Mouse (Mus musculus) embryonic facial prominence, embryonic 10.5 days (tissue): ENCODE results near the gene Dennd1a. TPM values are rescaled to one million over a fixed set of nuclear protein-coding genes. Genes with fewer than 3 reads are reported as not detected.

Source experiments
- DNase-seq: peaks from one replicate; pipeline ENCODE4 v3.0.0-alpha.2; 2017; ENCODE audit warnings: low spot score
- H3K27ac ChIP-seq: fragments of 300-500 bp; sonication (generic); replicated peaks from 2 replicates; pipeline ENCODE4 v1.5.1; 2016; ENCODE audit warnings: mild to moderate bottlenecking
- H3K27me3 ChIP-seq: fragments of 300-500 bp; sonication (generic); replicated peaks from 2 replicates; pipeline ENCODE4 v1.6.1; 2016; ENCODE audit warnings: low read depth, mild to moderate bottlenecking; ENCODE audit not compliant: poor library complexity, severe bottlenecking
- H3K36me3 ChIP-seq: fragments of 300-500 bp; sonication (generic); replicated peaks from 2 replicates; pipeline ENCODE4 v1.6.1; 2016; ENCODE audit warnings: mild to moderate bottlenecking, moderate library complexity
- H3K4me1 ChIP-seq: fragments of 300-500 bp; sonication (generic); 2 replicates; pipeline ENCODE4 v1.6.1; 2016
- H3K4me3 ChIP-seq: fragments of 300-500 bp; sonication (generic); 2 replicates; pipeline ENCODE4 v1.5.1; 2016; ENCODE audit warnings: mild to moderate bottlenecking, moderate library complexity
- H3K9me3 ChIP-seq: fragments of 300-500 bp; sonication (generic); 2 replicates; pipeline ENCODE4 v1.6.1; 2016; ENCODE audit warnings: mild to moderate bottlenecking
- WGBS: fragments of 180-500 bp; shearing (Covaris S2); methylation state at CpG from one replicate; pipeline ENCODE4 v1.1.7; 2016; 5-methylcytosine and 5-hydroxymethylcytosine counted together
- polyA plus RNA-seq: library from polyadenylated mRNA; unstranded; fragments of >200 nt; fragmentation: Nextera tagmentation; extraction: Ambion mirVana; gene quantifications from 2 replicates; pipeline ENCODE4 v1.2.1, GENCODE M21; 2016

The Dennd1a gene
- polyA plus RNA-seq, 1 experiment from 2014 or later, result 13.7 TPM

DNA sequence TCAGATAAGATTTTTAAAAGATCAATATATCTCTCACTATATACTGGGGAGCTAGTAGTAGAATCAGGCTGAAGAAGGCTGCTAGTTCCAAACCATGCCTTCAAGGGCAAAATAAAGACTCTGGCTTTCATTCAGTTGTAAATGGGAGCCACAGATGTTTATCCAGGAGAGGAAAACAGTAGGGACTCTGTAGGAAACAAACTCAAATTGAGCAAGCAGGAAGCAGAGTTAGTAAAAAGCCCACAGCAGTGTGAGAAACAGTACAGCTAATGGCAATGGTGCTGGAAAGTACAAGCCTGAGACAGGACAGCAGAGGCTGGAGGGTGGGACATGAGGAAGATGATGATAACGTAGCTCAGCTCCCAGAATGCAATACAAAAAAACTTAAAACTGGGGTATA is 103.3 kb downstream of the Dennd1a start:
- H3K4me3 ChIP-seq, result no peak overlapping the region
- 55% methylated on average over 1 of the region's 1 CpGs for WGBS
- no peak overlapping the region for H3K27ac ChIP-seq
- H3K27me3 ChIP-seq, result no peaks in the 10 kb centered on the region
- no peaks in the 10 kb centered on the region for H3K9me3 ChIP-seq
- DNase-seq, result no peak
- H3K4me1 ChIP-seq, result no peaks in the 10 kb centered on the region
- no peaks in the 10 kb centered on the region for H3K36me3 ChIP-seq

- H3K36me3 ChIP-seq, result no peaks in the 10 kb centered on the region
- no peak overlapping the region for H3K27ac ChIP-seq
- H3K27me3 ChIP-seq, result no peaks in the 10 kb centered on the region
- H3K4me1 ChIP-seq, result no peaks in the 10 kb centered on the region
- no peak overlapping the region for H3K4me3 ChIP-seq
- WGBS, result 72% methylated on average over 1 of the region's 1 CpGs
- H3K9me3 ChIP-seq, result no peaks in the 10 kb centered on the region
- DNase-seq, result no peak
These were observed 104.9 kb downstream of the Dennd1a start for GRCm38 (mm10) chr2:38182283-38182682.

DNA sequence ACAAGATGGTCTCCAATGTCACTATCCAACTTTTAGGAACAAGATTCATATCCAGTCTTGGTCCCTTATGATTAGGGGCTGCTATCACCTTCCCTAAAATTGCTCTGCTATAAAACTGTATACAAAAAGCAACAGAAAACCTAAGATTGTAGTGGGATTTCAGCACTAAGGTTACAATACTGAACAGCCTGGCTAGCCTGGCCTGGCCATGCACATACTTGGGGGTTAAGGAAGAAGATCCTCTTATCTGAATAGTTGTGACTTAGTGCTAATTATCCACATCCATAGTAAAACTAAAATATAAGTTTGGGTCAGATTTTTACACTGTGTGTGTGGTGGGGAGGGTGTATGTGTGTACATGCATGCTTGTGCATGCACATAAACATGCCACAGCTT is 109.6 kb downstream of the Dennd1a start:
- no peaks in the 10 kb centered on the region for H3K27me3 ChIP-seq
- no peaks in the 10 kb centered on the region for H3K9me3 ChIP-seq
- H3K4me3 ChIP-seq, result no peak overlapping the region
- H3K27ac ChIP-seq, result no peak overlapping the region
- no peaks in the 10 kb centered on the region for H3K4me1 ChIP-seq
- H3K36me3 ChIP-seq, result no peaks in the 10 kb centered on the region
- DNase-seq, result no peak

DNA sequence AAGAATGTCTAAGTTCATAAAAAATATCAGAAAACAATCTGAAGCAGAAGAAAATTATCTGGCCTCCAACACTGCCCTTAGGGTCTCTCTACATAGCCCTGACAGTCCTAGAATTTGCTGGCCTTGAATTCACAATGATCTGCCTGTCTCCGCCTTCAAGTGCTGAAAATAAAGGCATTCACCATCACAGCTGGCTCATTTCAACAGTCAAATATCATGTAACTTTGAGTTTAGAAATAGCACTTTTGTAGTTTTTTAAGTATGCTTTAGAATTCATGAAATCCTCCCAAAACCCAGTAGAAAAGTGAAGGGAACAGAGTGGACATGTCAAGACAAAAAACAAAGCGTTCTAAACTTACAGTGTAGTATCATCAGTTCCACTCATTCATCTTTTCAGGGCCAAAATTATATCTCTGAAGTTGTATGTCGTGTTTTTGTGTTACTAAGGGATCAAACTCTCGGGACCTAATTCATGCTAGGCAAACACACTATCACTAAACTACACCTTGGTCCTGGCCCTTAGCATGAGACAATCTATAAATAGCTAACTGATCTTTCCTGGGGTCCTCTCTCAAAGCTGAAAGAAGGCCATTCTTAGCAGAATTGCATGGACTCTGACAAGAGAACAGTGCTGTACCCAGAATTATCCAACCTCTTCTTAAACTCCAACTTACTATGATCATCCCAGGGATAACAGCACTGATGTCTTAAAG is 110.2 kb downstream of the Dennd1a start:
- no peaks in the 10 kb centered on the region for H3K27me3 ChIP-seq
- 81% methylated on average over 4 of the region's 4 CpGs for WGBS
- H3K9me3 ChIP-seq, result no peaks in the 10 kb centered on the region
- no peak overlapping the region for H3K4me3 ChIP-seq
- no peak overlapping the region for H3K27ac ChIP-seq
- H3K36me3 ChIP-seq, result no peaks in the 10 kb centered on the region
- no peaks in the 10 kb centered on the region for H3K4me1 ChIP-seq
- no peak for DNase-seq

- Histone ChIP-seq H3K27ac (no peak overlapping the region), H3K36me3 (no peaks in the 10 kb centered on the region), H3K27me3 (no peaks in the 10 kb centered on the region), H3K9me3 (no peaks in the 10 kb centered on the region), H3K4me3 (no peak overlapping the region), H3K4me1 (no peaks in the 10 kb centered on the region)
- DNase-seq, result no peak
These were observed 111.9 kb downstream of the Dennd1a start for GRCm38 (mm10) chr2:38175276-38175675.

GRCm38 (mm10) chr2:38168606-38169005 is 118.6 kb downstream of the Dennd1a start:
- H3K4me3 ChIP-seq, result no peak overlapping the region
- H3K27ac ChIP-seq, result no peak overlapping the region
- H3K27me3 ChIP-seq, result no peaks in the 10 kb centered on the region
- WGBS, result 91% methylated on average over 3 of the region's 3 CpGs
- no peaks in the 10 kb centered on the region for H3K4me1 ChIP-seq
- no peak for DNase-seq
- no peaks in the 10 kb centered on the region for H3K9me3 ChIP-seq
- no peaks in the 10 kb centered on the region for H3K36me3 ChIP-seq

DNA sequence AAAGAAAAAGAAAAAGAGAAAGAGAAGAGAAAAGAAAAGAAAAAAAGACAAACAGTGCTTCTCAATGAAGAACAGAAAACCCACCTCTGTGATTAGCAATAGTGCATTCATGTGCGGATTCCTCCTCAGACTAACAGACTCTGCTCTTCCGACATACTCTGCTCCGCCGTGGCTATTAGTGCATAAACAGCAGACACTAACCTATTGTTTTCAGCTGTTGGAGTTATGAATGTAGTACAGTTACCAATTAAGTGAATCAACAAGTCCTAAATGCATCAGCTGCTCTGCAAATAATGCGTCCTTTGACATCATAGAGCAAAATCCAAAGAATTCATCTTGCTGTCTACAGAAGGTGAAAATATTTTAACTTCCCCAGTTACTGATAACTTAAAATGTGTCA is 121.2 kb downstream of the Dennd1a start:
- DNase-seq, result no peak
- Histone ChIP-seq H3K27me3 (no peaks in the 10 kb centered on the region), H3K9me3 (no peaks in the 10 kb centered on the region), H3K4me1 (peaks cover 7% of the 10 kb centered on the region; the same call in 1 of the 2 replicates), H3K4me3 (no peak overlapping the region), H3K27ac (no peak overlapping the region), H3K36me3 (no peaks in the 10 kb centered on the region)
- 44% methylated on average over 5 of the region's 5 CpGs for WGBS

- H3K9me3 ChIP-seq, result no peaks in the 10 kb centered on the region
- WGBS, result 62% methylated on average over 5 of the region's 5 CpGs
- H3K36me3 ChIP-seq, result no peaks in the 10 kb centered on the region
- no peak overlapping the region for H3K27ac ChIP-seq
- no peak overlapping the region for H3K4me3 ChIP-seq
- H3K27me3 ChIP-seq, result no peaks in the 10 kb centered on the region
- DNase-seq, result no peak
- peaks cover 7% of the 10 kb centered on the region; the same call in 1 of the 2 replicates for H3K4me1 ChIP-seq
These were observed 122.7 kb downstream of the Dennd1a start for GRCm38 (mm10) chr2:38164326-38165035.

DNA sequence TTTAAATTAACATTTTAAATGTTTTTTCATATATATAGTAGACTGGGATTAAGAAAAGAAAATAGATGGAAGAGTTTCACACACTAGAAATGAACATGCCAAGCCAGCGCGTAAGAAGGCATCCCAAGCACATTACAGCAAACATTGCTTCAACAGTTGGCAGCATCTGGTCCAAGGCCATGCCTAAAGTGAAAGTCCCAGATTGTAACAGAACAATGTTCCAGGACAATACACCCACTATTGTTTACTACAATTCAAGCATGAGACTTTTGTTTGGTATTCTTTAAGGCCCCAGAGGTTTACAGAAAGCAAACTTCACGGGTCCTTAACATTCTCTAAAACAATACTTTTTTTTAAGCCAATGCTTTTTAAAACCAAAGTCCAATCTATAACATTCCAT is 124.7 kb downstream of the Dennd1a start:
- no peak overlapping the region for H3K4me3 ChIP-seq
- peaks cover 7% of the 10 kb centered on the region; the same call in 1 of the 2 replicates for H3K4me1 ChIP-seq
- H3K27ac ChIP-seq, result no peak overlapping the region
- WGBS, result 79% methylated on average over 3 of the region's 3 CpGs
- H3K27me3 ChIP-seq, result no peaks in the 10 kb centered on the region
- H3K9me3 ChIP-seq, result no peaks in the 10 kb centered on the region
- no peaks in the 10 kb centered on the region for H3K36me3 ChIP-seq
- no peak for DNase-seq

DNA sequence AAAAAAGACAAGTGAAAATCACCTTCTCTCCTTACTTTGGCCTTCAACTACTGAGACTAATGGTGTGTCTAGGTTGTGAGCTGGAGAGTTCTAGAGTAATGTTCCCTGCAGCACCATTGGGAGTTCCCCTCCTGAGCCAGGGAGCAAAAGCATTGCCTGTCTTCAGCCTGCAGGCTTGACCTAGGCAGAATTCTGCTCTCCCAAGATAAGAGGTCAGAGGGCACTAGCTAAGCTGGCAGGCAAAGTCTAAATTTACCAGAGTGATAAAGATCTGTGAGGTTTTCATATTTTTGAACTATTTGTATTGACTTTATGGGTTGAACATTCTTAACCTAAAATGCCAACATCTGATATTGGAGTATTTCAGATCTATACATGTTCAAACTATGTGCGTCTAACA is 125.7 kb downstream of the Dennd1a start:
- H3K27me3 ChIP-seq, result no peaks in the 10 kb centered on the region
- no peak for DNase-seq
- H3K27ac ChIP-seq, result no peak overlapping the region
- H3K36me3 ChIP-seq, result no peaks in the 10 kb centered on the region
- WGBS, result 71% methylated on average over 1 of the region's 1 CpGs
- no peak overlapping the region for H3K4me3 ChIP-seq
- H3K4me1 ChIP-seq, result peaks cover 15% of the 10 kb centered on the region
- H3K9me3 ChIP-seq, result no peaks in the 10 kb centered on the region

GRCm38 (mm10) chr2:38159736-38160135 is 127.5 kb downstream of the Dennd1a start:
- Histone ChIP-seq H3K9me3 (no peaks in the 10 kb centered on the region), H3K4me1 (peaks cover 16% of the 10 kb centered on the region), H3K4me3 (no peak overlapping the region), H3K36me3 (no peaks in the 10 kb centered on the region), H3K27me3 (no peaks in the 10 kb centered on the region), H3K27ac (no peak overlapping the region)
- DNase-seq, result no peak
- WGBS, result 96% methylated on average over 1 of the region's 1 CpGs

DNA sequence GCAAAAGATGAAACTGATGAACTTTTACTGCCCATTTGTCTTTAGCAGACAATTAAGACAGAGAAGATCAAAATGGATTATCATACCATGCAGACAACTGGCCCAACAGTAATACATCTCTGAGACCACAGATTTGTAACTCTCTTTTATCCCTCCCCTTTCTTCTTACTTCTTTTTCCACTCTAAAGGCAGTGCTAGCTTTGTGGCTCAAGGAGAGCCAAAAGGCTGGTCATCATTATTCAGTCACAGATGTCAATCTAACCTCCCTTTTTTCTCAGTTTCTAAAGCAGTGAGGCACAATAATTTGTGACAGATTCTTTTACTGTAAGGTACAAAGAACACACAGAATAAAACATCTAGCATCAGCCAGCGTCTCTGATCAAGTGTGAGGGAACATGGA is 130.2 kb downstream of the Dennd1a start:
- DNase-seq, result no peak
- H3K4me1 ChIP-seq, result peaks cover 15% of the 10 kb centered on the region
- no peaks in the 10 kb centered on the region for H3K27me3 ChIP-seq
- no peaks in the 10 kb centered on the region for H3K9me3 ChIP-seq
- H3K4me3 ChIP-seq, result no peak overlapping the region
- WGBS, result 66% methylated on average over 1 of the region's 1 CpGs
- H3K27ac ChIP-seq, result no peak overlapping the region
- H3K36me3 ChIP-seq, result no peaks in the 10 kb centered on the region

DNA sequence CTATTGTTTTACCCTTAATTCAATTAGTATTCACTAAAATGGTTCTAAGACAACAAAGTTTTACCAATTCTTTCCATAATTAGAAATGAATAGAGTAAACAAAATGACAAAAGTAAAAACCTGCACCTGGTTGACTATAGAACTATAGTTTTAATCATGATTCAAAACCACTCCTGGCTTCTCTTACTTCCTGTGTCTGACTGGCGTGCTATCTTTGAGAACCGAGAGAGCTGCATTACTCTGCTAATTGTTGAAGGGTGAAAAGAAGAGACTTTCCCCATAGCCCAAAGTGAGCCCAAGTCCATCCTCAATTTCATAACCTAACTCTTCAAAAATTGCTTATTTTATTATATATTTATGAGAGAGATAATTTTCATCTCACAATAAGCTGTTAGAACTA is 131.2 kb downstream of the Dennd1a start:
- Histone ChIP-seq H3K36me3 (no peaks in the 10 kb centered on the region), H3K4me3 (no peak overlapping the region), H3K27ac (no peak overlapping the region), H3K9me3 (no peaks in the 10 kb centered on the region), H3K4me1 (peaks cover 9% of the 10 kb centered on the region; the same call in 1 of the 2 replicates), H3K27me3 (no peaks in the 10 kb centered on the region)
- 57% methylated on average over 2 of the region's 2 CpGs for WGBS
- no peak for DNase-seq
